Mouse (Mus musculus) gastrocnemius, postnatal 36 days (tissue): ENCODE results near the gene Pced1a. TPM values are rescaled to one million over a fixed set of nuclear protein-coding genes. Genes with fewer than 3 reads are reported as not detected.
"Not testable (repeated sequence)": the region's sequence is repeated elsewhere in the genome, so short reads cannot be mapped to it uniquely, and the experiment has no call there.

Experiments used
- DNase-seq, 2 experiments: peaks; one replicate each; pipeline ENCODE4 v3.0.0; 2022
- intact Hi-C: fragments of 180-260 bp; cut with DNase I; formaldehyde crosslinking; loops from one replicate; pipeline ENCODE4 v1.15.1; 2025
- total RNA-seq, 2 experiments: library from RNA; stranded (reverse); gene quantifications; 2 replicates each; pipeline ENCODE4 v1.2.3; 2021

The Pced1a gene
- total RNA-seq, 2 experiments from 2014 or later, result 2.8 to 4.0 TPM

DNA sequence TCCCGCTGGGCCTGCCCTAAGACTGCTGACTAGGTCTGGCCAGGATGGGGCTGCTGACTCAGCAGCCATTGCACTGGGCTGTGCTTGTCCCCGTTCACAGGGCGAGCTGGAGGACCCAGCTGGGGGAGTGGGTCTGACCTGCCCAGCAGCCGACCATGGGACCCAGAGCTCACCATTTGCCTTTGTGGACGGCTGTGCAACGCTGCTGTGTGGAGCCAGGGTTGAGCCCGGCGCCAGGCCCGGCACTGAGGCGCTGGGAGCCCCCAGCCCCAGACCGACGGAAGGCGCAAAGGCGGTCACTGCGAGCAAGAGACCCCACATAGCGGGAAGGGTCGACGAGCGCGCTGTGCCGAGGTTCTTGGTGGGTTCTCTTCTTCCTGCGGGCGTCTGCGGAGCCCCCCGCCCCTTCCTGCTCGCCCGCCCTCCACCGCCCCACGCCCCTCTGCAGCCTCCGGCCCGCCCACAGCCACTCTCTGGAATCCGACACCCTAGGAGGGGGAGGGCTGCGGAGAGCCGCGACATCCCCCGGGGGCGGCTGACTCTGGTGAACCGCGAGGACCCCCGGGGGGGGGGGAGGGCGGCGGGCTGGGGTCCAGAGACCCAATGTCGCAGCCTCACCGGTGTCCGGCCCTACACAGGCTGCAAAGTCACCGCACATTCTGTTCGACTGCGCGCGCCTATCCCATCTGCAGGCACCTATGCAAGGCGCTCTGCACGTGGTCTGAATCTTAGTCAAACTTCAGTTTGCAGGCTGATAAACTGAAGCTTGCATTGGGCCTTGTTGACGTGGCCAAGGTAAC, 27.1 kb downstream of the Pced1a start, which contains the start of gene Cpxm1:
Gene Cpxm1, minus strand, starts transcription at position 389 of the 800 bp plus-strand sequence.
- intact Hi-C loops, result no loop called here
- no peak for DNase-seq

DNA sequence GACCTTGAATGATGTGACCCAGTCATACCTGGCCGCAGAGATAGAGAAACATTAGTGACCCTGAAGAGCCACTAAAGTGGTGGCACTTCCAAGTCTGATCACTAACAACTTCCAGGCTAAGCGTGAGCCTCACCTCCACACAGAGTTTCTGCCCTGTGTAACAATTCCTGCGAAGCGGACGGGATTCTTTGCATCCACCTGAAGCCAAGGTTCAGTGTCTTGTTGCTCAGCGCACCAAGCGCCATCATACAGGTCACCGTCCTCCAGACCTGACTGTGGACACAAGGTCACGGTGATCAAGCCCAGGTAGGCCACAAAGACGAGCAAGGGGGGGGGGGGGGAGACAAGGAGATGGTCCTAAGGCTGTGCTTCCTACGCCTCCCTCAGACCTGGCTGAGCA, 28.8 kb downstream of the Pced1a start:
- intact Hi-C loops, result no loop called here
- DNase-seq, result no peak

DNA sequence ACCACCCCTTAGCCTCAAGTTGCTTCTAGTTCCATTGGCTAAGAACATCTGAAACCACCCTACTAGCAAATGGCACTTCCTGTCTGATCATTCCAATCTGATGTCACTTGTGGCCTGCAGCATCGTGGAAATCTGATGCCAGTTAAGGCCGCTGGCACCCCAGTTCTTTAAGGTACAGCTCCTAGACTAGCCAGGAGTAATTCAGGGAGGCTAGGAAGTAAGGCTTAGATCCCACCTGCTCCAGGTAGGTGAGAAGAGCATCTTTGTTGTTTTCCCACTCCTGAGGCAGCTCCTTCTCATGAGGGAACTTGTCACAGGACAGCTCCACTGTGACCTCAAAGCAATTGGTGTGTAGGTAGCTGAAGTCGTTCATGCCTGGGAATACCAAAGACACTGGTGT, 31.7 kb downstream of the Pced1a start:
- DNase-seq, result no peak
- intact Hi-C loops, result no loop called here

DNA sequence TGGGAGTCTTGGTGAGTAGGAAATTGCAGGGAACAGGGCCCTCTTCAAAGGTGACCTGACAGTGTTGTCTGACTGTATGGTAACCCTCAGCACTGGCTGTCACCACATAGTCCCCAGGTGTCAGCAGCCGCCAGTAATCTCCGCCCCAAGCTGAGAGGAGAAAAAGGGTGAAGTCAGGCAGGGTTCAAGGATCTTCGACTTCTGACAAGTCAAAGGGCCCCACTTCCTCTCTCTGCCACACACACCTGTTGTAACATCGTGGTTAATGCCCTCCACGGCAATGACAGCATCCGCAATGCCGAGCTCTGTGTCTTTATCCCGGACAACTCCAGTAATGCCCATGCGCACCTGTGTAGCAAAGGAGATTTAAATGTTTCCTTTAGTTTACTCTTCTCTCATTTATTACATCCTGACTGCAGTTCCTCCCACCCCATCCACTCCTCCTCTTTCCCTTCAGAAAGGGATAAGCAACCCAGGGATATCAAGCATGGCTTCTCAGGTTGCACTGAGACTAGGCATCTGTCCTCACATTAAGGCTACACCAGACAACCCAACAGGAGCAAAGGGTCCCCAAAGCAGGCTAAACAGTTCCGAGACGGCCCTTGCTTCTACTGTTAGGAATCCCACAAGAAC, 33.4 kb downstream of the Pced1a start:
- intact Hi-C loops, result no loop called here
- no peak for DNase-seq

DNA sequence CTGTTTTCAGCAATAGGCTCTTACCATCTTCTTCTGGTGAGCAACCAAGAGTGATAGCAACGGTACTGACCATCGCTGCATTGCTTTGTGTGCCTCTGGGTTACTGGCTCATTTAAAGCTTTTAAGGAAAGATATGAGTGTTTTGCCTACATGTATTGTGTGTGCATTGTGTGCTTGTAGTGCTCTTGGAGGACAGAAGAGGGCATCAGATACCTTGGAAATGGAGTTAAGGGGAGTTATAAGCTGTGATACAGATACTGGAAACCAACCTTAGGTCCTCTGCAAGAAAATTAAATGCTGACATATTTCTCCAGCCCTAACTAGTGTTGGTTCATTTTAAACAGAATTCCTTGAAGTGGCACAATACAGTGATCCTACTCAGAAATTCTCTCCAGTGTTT, 35.7 kb downstream of the Pced1a start:
- intact Hi-C loops, result no loop called here
- no peak for DNase-seq

DNA sequence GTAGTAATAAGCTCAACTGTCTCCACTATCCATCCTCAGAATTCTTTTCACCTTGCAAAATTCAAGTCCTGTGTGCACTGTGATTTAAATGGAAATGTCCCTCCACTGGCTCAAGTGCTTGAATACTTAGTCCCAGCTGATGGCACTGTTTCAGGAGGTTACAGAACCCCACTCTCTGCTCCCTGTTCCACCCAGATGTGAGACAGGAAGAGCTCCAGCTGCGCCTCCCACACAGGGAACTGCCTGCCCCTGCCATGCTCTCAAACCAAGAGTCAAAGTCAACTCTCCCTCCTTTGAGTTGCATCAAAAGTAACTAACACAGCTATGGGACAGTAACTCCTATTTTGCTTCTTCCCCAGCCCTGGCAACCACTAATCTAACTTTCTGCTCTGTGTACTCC, 38.3 kb downstream of the Pced1a start:
- intact Hi-C loops, result no loop called here
- no peak for DNase-seq

DNA sequence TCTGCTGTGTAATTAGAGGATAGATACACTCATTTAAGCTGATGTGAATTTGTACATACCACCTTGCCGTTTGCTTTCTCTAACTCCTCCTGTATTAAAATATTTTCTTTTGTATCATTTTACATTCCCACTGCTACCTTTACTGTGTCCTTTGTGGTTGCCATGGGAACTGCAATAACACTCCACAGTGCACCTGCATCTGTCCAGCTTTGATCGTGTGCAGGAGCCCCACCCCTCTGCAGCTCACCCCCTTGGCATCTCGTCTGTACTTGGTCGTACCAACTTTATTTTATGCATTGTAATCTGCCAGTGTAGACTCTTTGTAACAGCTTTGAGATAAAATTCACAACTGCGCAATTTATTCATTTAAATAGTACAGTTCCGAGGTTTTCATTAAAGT, 40.6 kb downstream of the Pced1a start:
- intact Hi-C loops, result no loop called here
- DNase-seq, result no peak

DNA sequence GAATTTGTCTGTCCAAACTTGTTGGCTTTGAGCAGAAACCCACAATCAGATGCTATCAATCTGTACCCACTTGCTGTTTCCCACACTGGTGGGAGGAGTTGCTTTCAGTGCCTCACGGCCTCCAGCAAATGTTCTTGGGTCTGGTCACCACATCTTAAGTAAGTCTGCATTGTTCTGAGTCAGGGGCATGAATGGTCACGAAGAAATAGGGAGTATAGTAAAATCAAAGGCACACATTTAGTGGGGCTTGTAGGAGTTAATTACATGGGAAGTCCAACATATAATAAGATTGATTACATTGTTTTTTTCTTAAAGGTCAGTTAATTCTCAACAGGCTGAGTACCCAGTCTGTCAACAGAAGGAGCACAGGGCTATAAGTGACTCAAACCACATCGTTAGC, 41.3 kb downstream of the Pced1a start:
- DNase-seq, result no peak
- intact Hi-C loops, result no loop called here

DNA sequence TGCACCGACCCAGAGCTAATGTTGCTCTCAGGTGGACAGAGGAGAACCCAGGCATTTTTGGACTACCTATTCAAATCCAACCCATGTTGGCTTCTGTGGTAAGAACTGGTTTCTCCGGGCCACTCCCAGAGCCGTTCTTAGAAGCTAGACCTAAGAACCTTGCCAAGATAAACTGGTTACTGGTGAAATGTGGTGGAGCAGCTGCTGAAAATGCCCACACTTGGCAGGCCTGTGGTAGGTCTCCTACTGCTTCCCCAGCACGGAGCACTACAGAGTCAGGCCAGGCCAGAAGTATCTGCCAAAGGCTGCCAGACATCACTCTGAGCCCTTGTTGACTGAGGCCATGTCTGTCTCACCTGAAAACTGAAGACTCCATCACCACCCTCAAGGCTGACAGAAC, 49.5 kb downstream of the Pced1a start:
- intact Hi-C loops, result no loop called here

DNA sequence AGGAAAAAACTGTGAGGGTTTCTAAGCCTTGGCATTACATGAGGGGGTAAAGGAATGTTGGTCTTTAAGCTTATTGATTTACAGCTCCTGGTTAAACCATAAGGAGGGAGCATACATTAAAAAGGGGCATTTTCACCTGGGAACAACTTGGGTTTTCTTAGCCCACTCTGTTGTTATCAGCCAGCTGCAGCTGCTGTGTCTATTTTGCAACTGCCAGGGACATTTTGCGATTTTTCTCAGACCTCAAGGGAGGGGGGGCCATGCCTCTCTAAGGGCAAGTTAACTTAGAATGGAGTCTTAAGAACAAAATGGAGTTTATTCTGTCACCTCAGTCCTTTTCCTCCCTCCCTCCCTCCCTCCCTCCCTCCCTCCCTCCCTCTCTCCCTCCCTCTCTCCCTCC, 51.5 kb downstream of the Pced1a start:
- not testable (repeated sequence) for DNase-seq

More for the DNA sequence above, 49.5 kb downstream of the Pced1a start:
- DNase-seq, result no peak

DNA sequence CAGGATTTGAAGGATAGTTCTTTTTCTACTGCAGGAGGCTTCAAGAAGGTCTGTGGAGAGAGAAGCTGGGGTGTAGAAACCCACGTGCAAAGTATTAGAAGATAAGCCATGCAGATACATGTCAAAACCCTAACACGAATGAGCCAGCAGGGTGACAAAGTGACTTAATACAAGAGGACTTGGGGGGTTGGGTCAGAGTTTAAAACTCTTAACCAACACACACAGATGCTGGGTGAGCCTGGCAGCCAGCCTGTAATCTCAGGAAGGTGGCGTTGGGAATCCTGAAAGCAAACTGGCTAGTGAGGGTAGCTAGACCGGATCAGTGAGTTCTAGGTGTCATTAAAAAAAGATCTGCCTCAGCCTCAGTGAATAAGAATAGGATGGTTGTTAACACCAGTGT, 57.1 kb downstream of the Pced1a start:
- intact Hi-C loops, result no loop called here
- DNase-seq, result no peak

More for the DNA sequence above, 51.5 kb downstream of the Pced1a start:
- intact Hi-C loops, result not testable (repeated sequence)

Other genes with a start within 250 kb of the Pced1a start
- gene Snrpb, start 245.3 kb downstream of the Pced1a start, total RNA-seq, result 100 to 1,000 TPM; 122 to 131 TPM
- gene Tmc2, start 229.5 kb downstream of the Pced1a start, total RNA-seq, result not detected
- gene Nop56, start 150.3 kb downstream of the Pced1a start, total RNA-seq, result 10 to 100 TPM; 24.8 to 32.5 TPM
- 100 to 1,000 TPM; 448 to 491 TPM for gene Idh3b, start 140.2 kb downstream of the Pced1a start, total RNA-seq
- under 1 TPM; 0.15 to 0.27 TPM for gene Ebf4, start 129.5 kb downstream of the Pced1a start, total RNA-seq
- 1 to 10 TPM; 2.1 to 3.1 TPM for gene Cpxm1, start 27.1 kb downstream of the Pced1a start, total RNA-seq
- gene Gm28372, start 19.5 kb downstream of the Pced1a start, total RNA-seq, result not detected
- not detected for gene 1700020A23Rik, start 19.4 kb downstream of the Pced1a start, total RNA-seq
- not detected for gene Tmem239, start 18.2 kb downstream of the Pced1a start, total RNA-seq
- 10 to 100 TPM; 14.9 to 18.7 TPM for gene Vps16, start 362 bp downstream of the Pced1a start, total RNA-seq
- 10 to 100 TPM; 15.5 to 20.6 TPM for gene Ptpra, start 25.6 kb upstream of the Pced1a start, total RNA-seq
- 10 to 100 TPM; 38.6 to 47.7 TPM for gene Mrps26, start 139.0 kb upstream of the Pced1a start, total RNA-seq
- not detected for gene Oxt, start 151.5 kb upstream of the Pced1a start, total RNA-seq
- not detected for gene Avp, start 157.9 kb upstream of the Pced1a start, total RNA-seq
- gene Fastkd5, start 205.3 kb upstream of the Pced1a start, total RNA-seq, result 1 to 10 TPM; 4.9 to 5.2 TPM
- 1 to 10 TPM; 3.4 to 5.3 TPM for gene Ubox5, start 205.3 kb upstream of the Pced1a start, total RNA-seq
- 1 to 10 TPM; 1.9 to 2.4 TPM for gene Lzts3, start 218.1 kb upstream of the Pced1a start, total RNA-seq
- gene Ddrgk1, start 240.0 kb upstream of the Pced1a start, total RNA-seq, result 10 to 100 TPM; 82.3 to 96.2 TPM
- gene Itpa, start 242.9 kb upstream of the Pced1a start, total RNA-seq, result 10 to 100 TPM; 10.8 to 13.2 TPM